Mouse (Mus musculus): Measurements from ENCODE around the gene Rubcnl.

- no peak for TF ChIP-seq CTCF (IDR thresholded peaks at IDR 0.05; ENCODE audit: low read depth)
- TF ChIP-seq EP300 (IDR thresholded peaks at IDR 0.05; ENCODE audit: low read depth): no peak
These were observed 19.3 kb upstream of the Rubcnl start for GRCm38 (mm10) chr14:74996556-74996955.
